ENCODE assay signal across 11 mouse cellular contexts in the genomic region with DNA sequence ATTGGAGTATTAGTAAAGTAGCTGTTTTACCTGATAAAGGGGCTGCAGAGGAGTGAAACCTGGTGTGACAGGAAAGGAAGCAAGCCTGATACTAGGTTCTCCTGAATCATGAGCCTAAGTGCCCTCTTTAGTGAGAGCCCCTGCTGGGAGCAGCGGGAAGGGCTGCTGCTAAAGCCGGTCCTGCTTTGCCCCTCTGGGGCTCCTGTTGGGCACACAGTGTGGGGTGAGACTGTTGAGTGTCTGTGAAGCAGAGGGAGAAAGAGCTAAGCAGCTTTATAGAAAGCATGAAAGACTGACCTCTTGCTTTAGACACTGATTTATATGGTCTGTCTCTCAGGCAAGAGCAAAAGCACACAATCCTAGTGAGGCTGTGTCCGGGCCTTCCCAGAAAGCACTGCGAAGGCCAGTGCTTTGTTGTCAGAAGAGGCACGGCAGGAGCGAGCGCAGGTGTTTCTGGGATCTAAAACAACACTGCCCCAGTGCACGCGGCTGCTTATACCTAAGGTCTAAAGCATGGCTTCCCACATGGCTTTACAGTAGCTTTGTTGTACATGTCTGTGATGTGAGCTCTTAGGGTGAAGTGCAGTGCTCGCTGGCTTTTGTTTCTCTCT. TPM values are rescaled to one million over a fixed set of nuclear protein-coding genes. Genes with fewer than 3 reads are reported as not detected.
DNase-seq lines count a peak whose midpoint lies in the region; ATAC-seq and TF ChIP-seq lines count a peak whose summit lies in the region.
"Had no signal": no experiment of that assay in that cellular context is flagged by ENCODE, and none has a peak within 500 bp of the region (broad histone marks: within the 10 kb centered on the region; RNA-seq: fewer than 3 reads in every experiment).

No protein-coding gene starts in this region.

- WGBS in forebrain, embryonic 16.5 days, result 15% methylated on average over 10 of the region's 10 CpGs
- 15% methylated on average over 10 of the region's 10 CpGs for WGBS in midbrain, embryonic 13.5 days
- WGBS in kidney, embryonic 16.5 days, result 48% methylated on average over 10 of the region's 10 CpGs

- H3K27me3 ChIP-seq in E14TG2a.4 (ENCODE audit: insufficient read depth, low read length), result no peaks in the 10 kb centered on the region
- no peaks in the 10 kb centered on the region for H3K27me3 ChIP-seq in forebrain, embryonic 16.5 days (replicated peaks; ENCODE audit: control insufficient read depth, insufficient read depth, low read length)
- H3K27me3 ChIP-seq in midbrain, embryonic 13.5 days, result no peaks in the 10 kb centered on the region
- H3K27me3 ChIP-seq in kidney, embryonic 16.5 days (ENCODE audit: insufficient read depth, low read length), result no peaks in the 10 kb centered on the region

- no peak for TF ChIP-seq CTCF in E14TG2a.4 (conservative IDR thresholded peaks at IDR 0.05; ENCODE audit: low read length)

- H3K4me3 ChIP-seq in E14TG2a.4 (replicated peaks; ENCODE audit: low read length), result peak overlapping the region; percentile 58
- peak overlapping the region; percentile 22 to 27; a peak in 3 of 4 replicates for H3K4me3 ChIP-seq in ES-E14 (ENCODE audit: insufficient read depth in 1 of 2, low read depth in 1 of 2, low read length in 2 of 2, poor library complexity in 1 of 2, severe bottlenecking in 1 of 2)
- H3K4me3 ChIP-seq in forebrain, embryonic 16.5 days (replicated peaks; ENCODE audit: low read length), result no peak overlapping the region
- no peak overlapping the region for H3K4me3 ChIP-seq in midbrain, embryonic 13.5 days (replicated peaks)
- H3K4me3 ChIP-seq in kidney, embryonic 16.5 days (ENCODE audit: low read length), result no peak overlapping the region

- in situ Hi-C loops in ES-E14 (cut with MboI; ENCODE audit: low sequenced_read_pairs in 2 of 2, unreplicated experiment in 2 of 2), result no loop called here

- H3K4me2 ChIP-seq in forebrain, embryonic 16.5 days (ENCODE audit: low read length), result no peak overlapping the region
- H3K4me2 ChIP-seq in midbrain, embryonic 13.5 days (replicated peaks), result peak overlapping the region; percentile 30
- H3K4me2 ChIP-seq in kidney, embryonic 16.5 days (replicated peaks; ENCODE audit: low read depth, low read length), result no peak overlapping the region

- peak overlapping the region; percentile 17 for H3K27ac ChIP-seq in ES-E14 (ENCODE audit: insufficient read depth, low read depth, low read length, poor library complexity, severe bottlenecking)
- no peak overlapping the region for H3K27ac ChIP-seq in forebrain, embryonic 16.5 days (ENCODE audit: low read length)
- peak overlapping the region; percentile 71 for H3K27ac ChIP-seq in midbrain, embryonic 13.5 days
- H3K27ac ChIP-seq in kidney, embryonic 16.5 days (ENCODE audit: low read length), result no peak overlapping the region

- H3K9me3 ChIP-seq in E14TG2a.4 (ENCODE audit: low read length) (no peaks in the 10 kb centered on the region), ES-E14 (ENCODE audit: control insufficient read depth, insufficient read depth, low read depth, low read length) (no peaks in the 10 kb centered on the region)
- no peaks in the 10 kb centered on the region for H3K9me3 ChIP-seq in forebrain, embryonic 16.5 days (ENCODE audit: control insufficient read depth, low read length)
- no peaks in the 10 kb centered on the region for H3K9me3 ChIP-seq in midbrain, embryonic 13.5 days
- H3K9me3 ChIP-seq in kidney, embryonic 16.5 days (ENCODE audit: low read length), result no peaks in the 10 kb centered on the region

- H3K4me1 ChIP-seq in E14TG2a.4 (replicated peaks; ENCODE audit: low read depth, low read length), result peaks cover 33% of the 10 kb centered on the region
- peaks cover 0 to 8% of the 10 kb centered on the region in 2 experiments; a peak in 2 of 4 replicates for H3K4me1 ChIP-seq in ES-E14 (ENCODE audit: control insufficient read depth in 2 of 2, insufficient read depth in 2 of 2, low read length in 2 of 2, poor library complexity in 1 of 2)
- H3K4me1 ChIP-seq in forebrain, embryonic 16.5 days (replicated peaks; ENCODE audit: control insufficient read depth, insufficient read depth, low read length), result peaks cover 8% of the 10 kb centered on the region; the same call in 1 of the 2 replicates
- H3K4me1 ChIP-seq in midbrain, embryonic 13.5 days (replicated peaks), result peaks cover 34% of the 10 kb centered on the region
- peaks cover 9% of the 10 kb centered on the region; the same call in 1 of the 2 replicates for H3K4me1 ChIP-seq in kidney, embryonic 16.5 days (ENCODE audit: insufficient read depth, low read length)

- peak; percentile 22 for DNase-seq in ES-E14 (ENCODE audit: low read depth, low spot score)
- DNase-seq in lung, adult 18-20 months, result no peak
- DNase-seq in cerebellum, postnatal 36 days, result no peak
- DNase-seq: kidney, adult 8-10 months; lung, postnatal 36 days; spleen, adult 18-20 months; thymus, postnatal 4 days had no signal

- H3K36me3 ChIP-seq in E14TG2a.4 (ENCODE audit: insufficient read depth, low read length) (0 out of 2 replicates have a peak, but pooled peaks cover 3% of the 10 kb centered on the region), ES-E14 (ENCODE audit: control insufficient read depth, insufficient read depth, low read length, poor library complexity, severe bottlenecking) (peaks cover 4% of the 10 kb centered on the region; the same call in 1 of the 2 replicates)
- H3K36me3 ChIP-seq in forebrain, embryonic 16.5 days (ENCODE audit: control insufficient read depth, insufficient read depth), result no peaks in the 10 kb centered on the region; the same call in 1 of the 2 replicates
- H3K36me3 ChIP-seq in midbrain, embryonic 13.5 days, result peaks cover 2% of the 10 kb centered on the region; the same call in 1 of the 2 replicates
- peaks cover 2% of the 10 kb centered on the region; the same call in 1 of the 2 replicates for H3K36me3 ChIP-seq in kidney, embryonic 16.5 days (ENCODE audit: insufficient read depth, low read length)

- peak; percentile 32 for ATAC-seq in forebrain, embryonic 16.5 days
- ATAC-seq in midbrain, embryonic 13.5 days, result peak; percentile 66
- no peak; the same call in 1 of the 2 replicates for ATAC-seq in kidney, embryonic 16.5 days (ENCODE audit: low FRiP score, low TSS enrichment)

- peak overlapping the region; percentile 62 for H3K9ac ChIP-seq in ES-E14 (ENCODE audit: insufficient read depth, low read depth, low read length, poor library complexity, severe bottlenecking)
- peak overlapping the region; percentile 37; the same call in 1 of the 2 replicates for H3K9ac ChIP-seq in forebrain, embryonic 16.5 days (replicated peaks; ENCODE audit: low read depth, low read length)
- peak overlapping the region; percentile 36; the same call in 1 of the 2 replicates for H3K9ac ChIP-seq in midbrain, embryonic 13.5 days (replicated peaks)
- no peak overlapping the region for H3K9ac ChIP-seq in kidney, embryonic 16.5 days (replicated peaks; ENCODE audit: low read length)

TF ChIP-seq in ES-E14, 5 proteins besides CTCF, POLR2A, EP300 and RAD21:
- no peak for TF ChIP-seq ZNF384 (IDR thresholded peaks at IDR 0.05; ENCODE audit: low read depth, low read length)
- TF ChIP-seq CHD2 (IDR thresholded peaks at IDR 0.05; ENCODE audit: low read depth, low read length), result no peak

RNA-seq across cellular contexts. Expression of a gene that starts 21.1 kb away (rescaled TPM):
- 22.6 and 26.1 TPM in 2 replicates for total RNA-seq in ES-E14 (2012; rRNA removed)
- polyA plus RNA-seq in forebrain, embryonic 16.5 days (2015; fragmentation: Nextera tagmentation; extraction: Ambion mirVana), result 27.7 and 33.5 TPM in 2 replicates
- 39.9 and 41.8 TPM in 2 replicates for polyA plus RNA-seq in midbrain, embryonic 13.5 days (2015; fragmentation: Nextera tagmentation; extraction: Ambion mirVana)
- polyA plus RNA-seq in kidney, embryonic 16.5 days (2015; fragmentation: Nextera tagmentation; extraction: Ambion mirVana), result 45.4 and 46.5 TPM in 2 replicates

Comparison
In these comparisons a context has a peak if more than half of its experiments do, and no peak if none do; other contexts are left out.
1. H3K4me3 ChIP-seq: peak in E14TG2a.4 (single experiment) and ES-E14 (2 of 2); none in forebrain, embryonic 16.5 days (single experiment), midbrain, embryonic 13.5 days (single experiment) and kidney, embryonic 16.5 days (single experiment).
2. H3K27ac ChIP-seq: peak in ES-E14 (single experiment) and midbrain, embryonic 13.5 days (single experiment); none in forebrain, embryonic 16.5 days (single experiment) and kidney, embryonic 16.5 days (single experiment).